Mouse (Mus musculus) embryonic facial prominence, embryonic 12.5 days (tissue): ENCODE results near the gene Mknk2. TPM values are rescaled to one million over a fixed set of nuclear protein-coding genes. Genes with fewer than 3 reads are reported as not detected.

Source experiments
- ATAC-seq: fragments of 200-750 bp; cut with Nextera tagmentation; 2 replicates; pipeline ENCODE4 v1.8.0; 2017; ENCODE audit not compliant: insufficient number of reproducible peaks, insufficient read depth, low FRiP score, low TSS enrichment
- H3K27ac ChIP-seq: fragments of 300-500 bp; sonication (generic); 2 replicates; pipeline ENCODE4 v1.5.1; 2016; ENCODE audit warnings: mild to moderate bottlenecking
- H3K27me3 ChIP-seq: fragments of 300-500 bp; sonication (generic); 2 replicates; pipeline ENCODE4 v1.6.1; 2016; ENCODE audit warnings: mild to moderate bottlenecking, moderate library complexity
- H3K36me3 ChIP-seq: fragments of 300-500 bp; sonication (generic); 2 replicates; pipeline ENCODE4 v1.6.1; 2016; ENCODE audit warnings: mild to moderate bottlenecking
- H3K4me1 ChIP-seq: fragments of 300-500 bp; sonication (generic); 2 replicates; pipeline ENCODE4 v1.6.1; 2016
- H3K4me2 ChIP-seq: fragments of 300-500 bp; sonication (generic); replicated peaks from 2 replicates; pipeline ENCODE4 v1.6.1; 2016; ENCODE audit warnings: mild to moderate bottlenecking, moderate library complexity
- H3K4me3 ChIP-seq: fragments of 300-500 bp; sonication (generic); 2 replicates; pipeline ENCODE4 v1.5.1; 2016; ENCODE audit warnings: mild to moderate bottlenecking
- H3K9ac ChIP-seq: fragments of 300-500 bp; sonication (generic); 2 replicates; pipeline ENCODE4 v1.6.1; 2016; ENCODE audit warnings: mild to moderate bottlenecking, moderate library complexity
- H3K9me3 ChIP-seq: fragments of 300-500 bp; sonication (generic); 2 replicates; pipeline ENCODE4 v1.6.1; 2016; ENCODE audit warnings: mild to moderate bottlenecking, moderate library complexity
- WGBS: fragments of 180-500 bp; shearing (Covaris S2); methylation state at CpG from one replicate; pipeline ENCODE4 v1.1.7; 2016; 5-methylcytosine and 5-hydroxymethylcytosine counted together
- polyA plus RNA-seq: library from polyadenylated mRNA; unstranded; fragments of >200 nt; fragmentation: Nextera tagmentation; extraction: Ambion mirVana; gene quantifications from 2 replicates; pipeline ENCODE4 v1.2.1, GENCODE M21; 2016

Gene Mknk2
- polyA plus RNA-seq, 1 experiment from 2014 or later, result 117 TPM

GRCm38 (mm10) chr10:80675405-80676197, 2.3 kb downstream of the Mknk2 start:
- peak overlapping the region; percentile 83 for H3K27ac ChIP-seq
- H3K4me1 ChIP-seq, result peaks cover 49% of the 10 kb centered on the region
- H3K27me3 ChIP-seq, result no peaks in the 10 kb centered on the region
- peak overlapping the region; percentile 97 for H3K4me3 ChIP-seq
- ATAC-seq, result 0 out of 2 replicates have a peak, but pooled peaks have one; percentile 3
- peak overlapping the region; percentile 83 for H3K4me2 ChIP-seq
- H3K9ac ChIP-seq, result peak overlapping the region; percentile 97
- H3K9me3 ChIP-seq, result no peaks in the 10 kb centered on the region
- under 1% methylated on average over 45 of the region's 54 CpGs for WGBS
- peaks cover 27% of the 10 kb centered on the region for H3K36me3 ChIP-seq

GRCm38 (mm10) chr10:80674851-80675404, 3.0 kb downstream of the Mknk2 start:
- Histone ChIP-seq H3K4me3 (peak overlapping the region; percentile 97), H3K4me1 (peaks cover 49% of the 10 kb centered on the region), H3K27ac (peak overlapping the region; percentile 83), H3K36me3 (peaks cover 33% of the 10 kb centered on the region), H3K9ac (peak overlapping the region; percentile 97), H3K27me3 (no peaks in the 10 kb centered on the region), H3K4me2 (peak overlapping the region; percentile 83), H3K9me3 (no peaks in the 10 kb centered on the region)
- ATAC-seq, result no peak
- 20% methylated on average over 6 of the region's 6 CpGs for WGBS

- peak overlapping the region; percentile 97 for H3K4me3 ChIP-seq
- H3K9ac ChIP-seq, result peak overlapping the region; percentile 97
- 67% methylated on average over 5 of the region's 5 CpGs for whole genome bisulfite sequencing
- H3K27me3 ChIP-seq, result no peaks in the 10 kb centered on the region
- peaks cover 49% of the 10 kb centered on the region for H3K4me1 ChIP-seq
- peak overlapping the region; percentile 83 for H3K4me2 ChIP-seq
- no peaks in the 10 kb centered on the region for H3K9me3 ChIP-seq
- H3K27ac ChIP-seq, result no peak overlapping the region
- no peak for ATAC-seq
- H3K36me3 ChIP-seq, result peaks cover 40% of the 10 kb centered on the region
Observed at GRCm38 (mm10) chr10:80674161-80674711, 3.7 kb downstream of the Mknk2 start.

GRCm38 (mm10) chr10:80673690-80674089, 4.2 kb downstream of the Mknk2 start:
- Histone ChIP-seq H3K4me3 (peak overlapping the region; percentile 97; the same call in 1 of the 2 replicates), H3K9me3 (no peaks in the 10 kb centered on the region), H3K36me3 (peaks cover 46% of the 10 kb centered on the region), H3K4me1 (peaks cover 46% of the 10 kb centered on the region), H3K9ac (peak overlapping the region; percentile 97; the same call in 1 of the 2 replicates), H3K27me3 (no peaks in the 10 kb centered on the region), H3K27ac (no peak overlapping the region), H3K4me2 (peak overlapping the region; percentile 83)
- ATAC-seq, result no peak
- 91% methylated on average over 3 of the region's 3 CpGs for WGBS

GRCm38 (mm10) chr10:80671936-80672690, 5.8 kb downstream of the Mknk2 start:
- Histone ChIP-seq H3K36me3 (peaks cover 62% of the 10 kb centered on the region), H3K9me3 (no peaks in the 10 kb centered on the region), H3K27ac (no peak overlapping the region), H3K9ac (no peak overlapping the region), H3K4me2 (no peak overlapping the region), H3K4me1 (peaks cover 30% of the 10 kb centered on the region), H3K27me3 (no peaks in the 10 kb centered on the region), H3K4me3 (no peak overlapping the region)
- no peak for ATAC-seq
- WGBS, result 77% methylated on average over 11 of the region's 11 CpGs

- Histone ChIP-seq H3K9ac (no peak overlapping the region), H3K36me3 (peaks cover 70% of the 10 kb centered on the region), H3K27ac (no peak overlapping the region), H3K9me3 (no peaks in the 10 kb centered on the region), H3K4me3 (no peak overlapping the region), H3K4me2 (no peak overlapping the region), H3K4me1 (peaks cover 28% of the 10 kb centered on the region), H3K27me3 (no peaks in the 10 kb centered on the region)
- 89% methylated on average over 4 of the region's 4 CpGs for WGBS
- ATAC-seq, result no peak
Observed at GRCm38 (mm10) chr10:80671251-80671650, 6.7 kb downstream of the Mknk2 start.

- H3K9ac ChIP-seq, result no peak overlapping the region
- H3K4me2 ChIP-seq, result no peak overlapping the region
- no peak overlapping the region for H3K27ac ChIP-seq
- no peak overlapping the region for H3K4me3 ChIP-seq
- no peaks in the 10 kb centered on the region for H3K9me3 ChIP-seq
- H3K27me3 ChIP-seq, result no peaks in the 10 kb centered on the region
- WGBS, result 94% methylated on average over 2 of the region's 2 CpGs
- H3K36me3 ChIP-seq, result peaks cover 77% of the 10 kb centered on the region
- H3K4me1 ChIP-seq, result peaks cover 28% of the 10 kb centered on the region
- ATAC-seq, result no peak
Observed at GRCm38 (mm10) chr10:80670531-80670930, 7.4 kb downstream of the Mknk2 start.

- H3K36me3 ChIP-seq, result peaks cover 78% of the 10 kb centered on the region
- WGBS, result 95% methylated on average over 7 of the region's 7 CpGs
- H3K27me3 ChIP-seq, result no peaks in the 10 kb centered on the region
Observed at GRCm38 (mm10) chr10:80669737-80670485, 8.0 kb downstream of the Mknk2 start.

GRCm38 (mm10) chr10:80669018-80669417, 8.9 kb downstream of the Mknk2 start:
- H3K27ac ChIP-seq, result no peak overlapping the region
- no peak overlapping the region for H3K4me3 ChIP-seq
- peaks cover 28% of the 10 kb centered on the region for H3K4me1 ChIP-seq
- peaks cover 78% of the 10 kb centered on the region for H3K36me3 ChIP-seq
- H3K9ac ChIP-seq, result 0 out of 2 replicates have a peak overlapping the region, but pooled peaks have one; percentile 10
- H3K4me2 ChIP-seq, result no peak overlapping the region
- H3K9me3 ChIP-seq, result no peaks in the 10 kb centered on the region
- no peaks in the 10 kb centered on the region for H3K27me3 ChIP-seq
- no peak for ATAC-seq
- 89% methylated on average over 12 of the region's 12 CpGs for WGBS

More at GRCm38 (mm10) chr10:80669737-80670485, 8.0 kb downstream of the Mknk2 start:
- ATAC-seq, result no peak
- 0 out of 2 replicates have a peak overlapping the region, but pooled peaks have one; percentile 16 for H3K9ac ChIP-seq
- H3K4me3 ChIP-seq, result no peak overlapping the region
- H3K27ac ChIP-seq, result no peak overlapping the region
- H3K4me1 ChIP-seq, result peaks cover 32% of the 10 kb centered on the region
- no peak overlapping the region for H3K4me2 ChIP-seq
- no peaks in the 10 kb centered on the region for H3K9me3 ChIP-seq

GRCm38 (mm10) chr10:80668614-80669013, 9.3 kb downstream of the Mknk2 start:
- Histone ChIP-seq H3K9me3 (no peaks in the 10 kb centered on the region), H3K27me3 (no peaks in the 10 kb centered on the region), H3K36me3 (peaks cover 78% of the 10 kb centered on the region), H3K4me2 (no peak overlapping the region), H3K9ac (no peak overlapping the region), H3K4me1 (peaks cover 24% of the 10 kb centered on the region), H3K27ac (no peak overlapping the region), H3K4me3 (no peak overlapping the region)
- 87% methylated on average over 11 of the region's 11 CpGs for WGBS
- ATAC-seq, result no peak
